ENCODE assay signal across 8 mouse cellular contexts in the genomic region with DNA sequence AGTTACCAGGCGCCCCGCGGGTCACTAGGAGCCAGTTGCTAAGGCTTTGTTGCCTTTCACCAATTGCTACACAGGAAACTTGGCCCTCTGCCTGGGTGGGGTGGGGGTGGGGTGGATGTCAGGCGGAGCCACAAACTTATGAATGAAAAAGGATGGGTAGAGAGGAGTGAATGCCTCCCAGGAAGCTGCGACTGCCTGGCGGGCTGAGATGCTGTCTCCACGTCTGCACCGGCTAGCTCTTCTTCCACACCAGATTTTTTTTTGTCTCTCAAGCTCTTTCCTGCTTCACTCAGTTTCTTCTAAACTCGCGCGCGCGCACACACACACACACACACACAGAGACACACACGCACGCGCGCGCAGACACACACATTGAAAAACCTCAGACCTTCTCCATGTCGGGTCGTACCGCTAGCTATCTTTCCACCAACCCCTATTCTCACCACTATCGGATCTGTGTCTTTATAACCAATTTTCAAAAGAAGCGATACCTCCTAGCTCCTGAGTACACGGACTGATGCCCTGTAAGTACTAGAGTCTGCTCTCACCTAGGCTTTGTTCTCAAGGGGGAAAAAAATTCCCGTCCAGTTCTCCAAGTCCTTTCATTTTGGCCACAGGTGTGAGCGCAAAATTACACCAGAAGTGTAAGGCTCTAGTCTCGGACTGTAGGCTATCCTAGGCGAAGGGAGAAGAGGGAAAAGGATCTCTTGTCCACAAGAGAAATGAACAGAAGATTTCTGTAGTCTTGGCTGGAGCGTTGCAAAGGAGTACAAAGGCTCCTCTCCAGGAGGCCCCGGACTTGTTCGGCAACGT. TPM values are rescaled to one million over a fixed set of nuclear protein-coding genes. Genes with fewer than 3 reads are reported as not detected.
A peak's percentile ranks its signal among the peaks of the same experiment; 100 is the strongest.
DNase-seq lines count a peak whose midpoint lies in the region; ATAC-seq and TF ChIP-seq lines count a peak whose summit lies in the region.

No protein-coding gene starts in this region.

- H3K4me2 ChIP-seq in lung, embryonic 14.5 days = peak overlapping the region; percentile 73
- H3K4me2 ChIP-seq in limb, embryonic 11.5 days (ENCODE audit: low read depth, severe bottlenecking) = peak overlapping the region; percentile 58

- peaks cover 7% of the 10 kb centered on the region; the same call in 1 of the 2 replicates for H3K4me1 ChIP-seq in lung, embryonic 14.5 days (ENCODE audit: insufficient read depth)
- peaks cover 2% of the 10 kb centered on the region; the same call in 1 of the 2 replicates for H3K4me1 ChIP-seq in bone marrow, adult 2 months (ENCODE audit: control insufficient read depth, insufficient read depth, low read length)
- peaks cover 45% of the 10 kb centered on the region for H3K4me1 ChIP-seq in erythroblast, embryonic 14.5 days (ENCODE audit: control insufficient read depth)
- peaks cover 5% of the 10 kb centered on the region for H3K4me1 ChIP-seq in limb, embryonic 11.5 days (ENCODE audit: control insufficient read depth, insufficient read depth, low read length)

- peak overlapping the region; percentile 92 for H3K4me3 ChIP-seq in lung, embryonic 14.5 days (ENCODE audit: low read depth, low read length)
- peak overlapping the region; percentile 81 for H3K4me3 ChIP-seq in bone marrow, adult 2 months (replicated peaks; ENCODE audit: control insufficient read depth, low read depth, low read length)
- H3K4me3 ChIP-seq in erythroblast, embryonic 14.5 days (replicated peaks) = peak overlapping the region; percentile 94
- peak overlapping the region; percentile 90 for H3K4me3 ChIP-seq in limb, embryonic 11.5 days (ENCODE audit: low read depth, low read length)

- peak overlapping the region; percentile 88 for H3K27ac ChIP-seq in lung, embryonic 14.5 days (ENCODE audit: low read depth)
- H3K27ac ChIP-seq in bone marrow, adult 2 months (ENCODE audit: control insufficient read depth, insufficient read depth, low read depth, low read length, poor library complexity) = peak overlapping the region; percentile 87
- H3K27ac ChIP-seq in limb, embryonic 11.5 days (replicated peaks; ENCODE audit: low read depth, low read length) = peak overlapping the region; percentile 76

- TF ChIP-seq CTCF in lung, embryonic 14.5 days (IDR thresholded peaks at IDR 0.05; ENCODE audit: low read depth) = no peak
- TF ChIP-seq CTCF in bone marrow, adult 2 months (IDR thresholded peaks at IDR 0.05; ENCODE audit: control insufficient read depth, insufficient read depth, low read length) = no peak

- H3K27me3 ChIP-seq in lung, embryonic 14.5 days (ENCODE audit: insufficient read depth, low read length) = no peaks in the 10 kb centered on the region
- no peaks in the 10 kb centered on the region for H3K27me3 ChIP-seq in erythroblast, embryonic 14.5 days (ENCODE audit: control insufficient read depth)
- H3K27me3 ChIP-seq in limb, embryonic 11.5 days (ENCODE audit: control insufficient read depth, insufficient read depth, low read length) = no peaks in the 10 kb centered on the region

- no peak for DNase-seq in lung, embryonic 14.5 days
- DNase-seq in lung, postnatal 25 days (ENCODE audit: low spot score) = no peak
- DNase-seq in limb, embryonic 11.5 days (ENCODE audit: low spot score) = peak; percentile 82
- DNase-seq in naive thymus-derived CD4-positive, alpha-beta T cell, adult 2 months (ENCODE audit: low read depth) = peak; percentile 85
- DNase-seq in embryo, embryonic 9.5 days (ENCODE audit: extremely low spot score) = no peak
- DNase-seq in kidney, postnatal 4 days = no peak

- H3K36me3 ChIP-seq in lung, embryonic 14.5 days (ENCODE audit: insufficient read depth) = peaks cover 8% of the 10 kb centered on the region; the same call in 1 of the 2 replicates
- peaks cover 11% of the 10 kb centered on the region for H3K36me3 ChIP-seq in erythroblast, embryonic 14.5 days (ENCODE audit: control insufficient read depth)
- H3K36me3 ChIP-seq in limb, embryonic 11.5 days (ENCODE audit: control insufficient read depth, insufficient read depth, low read length) = no peaks in the 10 kb centered on the region

- peak; percentile 7 for ATAC-seq in lung, embryonic 14.5 days (ENCODE audit: insufficient read depth)
- ATAC-seq in limb, embryonic 11.5 days (ENCODE audit: insufficient number of reproducible peaks, low FRiP score, low TSS enrichment, low read depth) = peak; percentile 15; the same call in 1 of the 2 replicates

- H3K9ac ChIP-seq in lung, embryonic 14.5 days = peak overlapping the region; percentile 85
- peak overlapping the region; percentile 79 for H3K9ac ChIP-seq in limb, embryonic 11.5 days (ENCODE audit: low read length)

- no peak for TF ChIP-seq POLR2A in bone marrow, adult 2 months (IDR thresholded peaks at IDR 0.05; ENCODE audit: borderline replicate concordance, control insufficient read depth, low read depth, low read length)

- 0% methylated on average over 32 of the region's 32 CpGs for WGBS in lung, embryonic 14.5 days
- under 1% methylated on average over 32 of the region's 32 CpGs for WGBS in bone marrow, adult 2 months
- 0% methylated on average over 32 of the region's 32 CpGs for WGBS in limb, embryonic 11.5 days

- H3K9me3 ChIP-seq in lung, embryonic 14.5 days (ENCODE audit: low read depth, low read length) = no peaks in the 10 kb centered on the region
- no peaks in the 10 kb centered on the region for H3K9me3 ChIP-seq in erythroblast, embryonic 14.5 days (ENCODE audit: control insufficient read depth, low read length)
- no peaks in the 10 kb centered on the region for H3K9me3 ChIP-seq in limb, embryonic 11.5 days (ENCODE audit: control insufficient read depth, low read length)

RNA-seq across cellular contexts. Expression of gene Cdc14a, which starts 0.5 kb away (rescaled TPM):
- 9.1 and 12.1 TPM in 2 replicates for polyA plus RNA-seq in lung, embryonic 14.5 days (2014; fragmentation: Nextera tagmentation; extraction: Ambion mirVana)
- polyA plus RNA-seq in bone marrow, adult 2 months (2011; ENCODE audit: insufficient read depth, insufficient read length, low replicate concordance, missing spikeins) = 4.0 and 7.2 TPM in 2 replicates
- polyA plus RNA-seq in erythroblast, embryonic 14.5 days (2012) = 0.10 and 0.25 TPM in 2 replicates
- 11.6 and 12.7 TPM in 2 replicates for polyA plus RNA-seq in limb, embryonic 11.5 days (2014; fragmentation: Nextera tagmentation; extraction: Ambion mirVana)

Comparison
In these comparisons a context has a peak if more than half of its experiments do, and no peak if none do; other contexts are left out.
1. DNase-seq: peak in limb, embryonic 11.5 days (single experiment) and naive thymus-derived CD4-positive, alpha-beta T cell, adult 2 months (single experiment); none in lung, embryonic 14.5 days (single experiment), lung, postnatal 25 days (single experiment), embryo, embryonic 9.5 days (single experiment) and kidney, postnatal 4 days (0 of 2).
2. Peak in every context shown above with its lines, with median percentiles within 50 percentile points of each other: H3K27ac ChIP-seq and H3K4me3 ChIP-seq.